Comparison of ENCODE assay signal across 8 mouse cellular contexts in the genomic region with DNA sequence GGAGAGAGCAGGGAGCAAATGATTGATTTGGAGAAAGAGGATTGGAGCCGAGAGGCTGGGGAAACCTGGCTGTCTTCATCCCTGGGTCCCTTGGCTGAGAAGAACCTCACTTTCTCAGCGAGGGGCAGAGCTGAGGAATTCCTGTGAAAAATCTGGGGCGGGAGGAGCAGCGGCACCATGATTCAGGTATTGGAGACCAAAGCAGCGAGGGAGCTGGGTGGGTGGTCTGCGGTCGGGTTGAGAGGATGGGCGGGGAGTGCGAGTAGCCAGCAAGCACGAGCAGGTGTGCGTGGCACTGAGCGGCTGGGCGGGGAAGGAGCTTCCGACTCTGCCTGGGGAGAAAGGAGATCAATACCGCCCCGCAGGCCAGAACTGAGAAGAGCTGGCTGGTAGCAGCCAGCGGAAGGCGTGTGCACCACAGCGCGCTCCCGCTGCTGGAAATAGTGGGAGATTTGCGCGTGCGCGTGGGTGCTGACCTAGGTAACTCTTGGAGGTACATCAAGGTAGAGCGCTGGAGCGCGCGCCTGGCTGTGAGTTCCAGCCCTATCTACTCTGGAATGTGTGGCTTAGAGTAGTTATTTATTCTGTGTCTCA. TPM values are rescaled to one million over a fixed set of nuclear protein-coding genes. Genes with fewer than 3 reads are reported as not detected.
DNase-seq lines count a peak whose midpoint lies in the region; ATAC-seq lines count a peak whose summit lies in the region.

No protein-coding gene starts in this region.

- peak; percentile 82 for ATAC-seq in hindbrain, embryonic 11.5 days (ENCODE audit: low FRiP score)
- ATAC-seq in stomach, embryonic 15.5 days (ENCODE audit: insufficient read depth, low FRiP score, low read depth), result peak; percentile 65; the same call in 1 of the 2 replicates

- peaks cover 17% of the 10 kb centered on the region for H3K27me3 ChIP-seq in hindbrain, embryonic 11.5 days (ENCODE audit: control insufficient read depth, insufficient read depth, low read length)
- peaks cover 22% of the 10 kb centered on the region; the same call in 1 of the 2 replicates for H3K27me3 ChIP-seq in stomach, embryonic 15.5 days (replicated peaks)

- no peaks in the 10 kb centered on the region for H3K9me3 ChIP-seq in hindbrain, embryonic 11.5 days (ENCODE audit: control insufficient read depth, low read length)
- no peaks in the 10 kb centered on the region for H3K9me3 ChIP-seq in stomach, embryonic 15.5 days

- intact Hi-C loops in gastrocnemius, postnatal 14 days (cut with DNase I; ENCODE audit: low total_unique reads), result no loop called here

- peak overlapping the region; percentile 55 for H3K4me2 ChIP-seq in hindbrain, embryonic 11.5 days (replicated peaks; ENCODE audit: low read depth, low read length)
- peak overlapping the region; percentile 70 for H3K4me2 ChIP-seq in stomach, embryonic 15.5 days

- H3K9ac ChIP-seq in hindbrain, embryonic 11.5 days (ENCODE audit: low read depth, low read length), result peak overlapping the region; percentile 48
- no peak overlapping the region for H3K9ac ChIP-seq in stomach, embryonic 15.5 days

- H3K36me3 ChIP-seq in hindbrain, embryonic 11.5 days (ENCODE audit: control insufficient read depth, insufficient read depth, low read length), result no peaks in the 10 kb centered on the region
- no peaks in the 10 kb centered on the region for H3K36me3 ChIP-seq in stomach, embryonic 15.5 days

- H3K4me1 ChIP-seq in hindbrain, embryonic 11.5 days (replicated peaks; ENCODE audit: control insufficient read depth, insufficient read depth, low read length), result peaks cover 4% of the 10 kb centered on the region; the same call in 1 of the 2 replicates
- H3K4me1 ChIP-seq in stomach, embryonic 15.5 days, result peaks cover 17% of the 10 kb centered on the region

- peak overlapping the region; percentile 55 for H3K27ac ChIP-seq in hindbrain, embryonic 11.5 days (ENCODE audit: low read depth, low read length)
- peak overlapping the region; percentile 21; the same call in 1 of the 2 replicates for H3K27ac ChIP-seq in stomach, embryonic 15.5 days

- H3K4me3 ChIP-seq in hindbrain, embryonic 11.5 days (ENCODE audit: low read depth, low read length), result peak overlapping the region; percentile 33
- H3K4me3 ChIP-seq in stomach, embryonic 15.5 days (replicated peaks), result peak overlapping the region; percentile 43

- under 1% methylated on average over 27 of the region's 29 CpGs for WGBS in hindbrain, embryonic 11.5 days
- WGBS in stomach, embryonic 15.5 days, result under 1% methylated on average over 29 of the region's 29 CpGs

- peak; percentile 17 for DNase-seq in urinary bladder, postnatal 25 days (ENCODE audit: low spot score)
- no peak for DNase-seq in urinary bladder, postnatal 10 days (ENCODE audit: low spot score)
- peak; percentile 66 for DNase-seq in embryo, embryonic 10.5 days (ENCODE audit: low spot score)
- peak; percentile 74 for DNase-seq in hindbrain, embryonic 11.5 days (ENCODE audit: low spot score)
- peak; percentile 66 to 72 for DNase-seq in layer of hippocampus, postnatal 25 days (ENCODE audit: extremely low spot score in 1 of 2, low spot score in 1 of 2)
- DNase-seq in mesoderm, embryonic 11.5 days (ENCODE audit: low read depth, low spot score), result peak; percentile 67
- no peak for DNase-seq in gastrocnemius, postnatal 14 days

RNA-seq across cellular contexts. Expression of a gene that starts 1.7 kb away (rescaled TPM):
- polyA plus RNA-seq in hindbrain, embryonic 11.5 days (2014; fragmentation: Nextera tagmentation; extraction: Ambion mirVana), result 18.7 and 29.1 TPM in 2 replicates
- total RNA-seq in layer of hippocampus, postnatal 25 days (2021), result 100 to 1,000 TPM; 162 to 167 TPM
- 6.3 and 7.1 TPM in 2 replicates for polyA plus RNA-seq in stomach, embryonic 15.5 days (2015; fragmentation: Nextera tagmentation; extraction: Ambion mirVana)
- total RNA-seq in gastrocnemius, postnatal 14 days (2021), result 1 to 10 TPM; 1.1 to 1.3 TPM

Comparison
In these comparisons a context has a peak if more than half of its experiments do, and no peak if none do; other contexts are left out.
1. DNase-seq: peak in urinary bladder, postnatal 25 days (single experiment), embryo, embryonic 10.5 days (single experiment), hindbrain, embryonic 11.5 days (single experiment), layer of hippocampus, postnatal 25 days (2 of 2) and mesoderm, embryonic 11.5 days (single experiment); none in urinary bladder, postnatal 10 days (single experiment) and gastrocnemius, postnatal 14 days (single experiment).
2. RNA of a gene that starts 1.7 kb away (total RNA-seq): 162 to 167 TPM in layer of hippocampus, postnatal 25 days; 1.1 to 1.3 TPM in gastrocnemius, postnatal 14 days; every median in the first group is over 10 times any median in the second.